Mouse (Mus musculus) myocyte (in vitro differentiated cells): ENCODE measurements around the gene Zfp462. TPM values are rescaled to one million over a fixed set of nuclear protein-coding genes. Genes with fewer than 3 reads are reported as not detected.

Source experiments
- H3K27me3 ChIP-seq: one replicate; pipeline ENCODE4 v1.6.1; 2011; ENCODE audit not compliant: control insufficient read depth, insufficient read depth, insufficient read length
- H3K36me3 ChIP-seq: one replicate; pipeline ENCODE4 v1.6.1; 2011; ENCODE audit not compliant: control insufficient read depth, insufficient read depth
- H3K4me2 ChIP-seq: one replicate; pipeline ENCODE4 v1.6.1; 2011; ENCODE audit warnings: low read depth, control low read depth
- H3K4me3 ChIP-seq: one replicate; pipeline ENCODE4 v1.5.1; 2011; ENCODE audit warnings: mild to moderate bottlenecking, control low read depth, moderate library complexity
- H3K79me2 ChIP-seq: one replicate; pipeline ENCODE4 v1.6.1; 2011; ENCODE audit not compliant: control insufficient read depth, insufficient read depth
- H3ac ChIP-seq: one replicate; pipeline ENCODE4 v1.6.1; 2011; ENCODE audit not compliant: control insufficient read depth, insufficient read length
- CEBPB ChIP-seq: IDR thresholded peaks from 2 replicates; pipeline ENCODE4 v1.6.1; 2011; ENCODE audit warnings: mild to moderate bottlenecking, moderate library complexity; ENCODE audit not compliant: poor library complexity, insufficient read depth, severe bottlenecking
- E2F4 ChIP-seq: IDR thresholded peaks from one replicate; pipeline ENCODE4 v1.6.1; 2011; ENCODE audit warnings: mild to moderate bottlenecking, control low read depth, moderate library complexity; ENCODE audit not compliant: insufficient read depth
- MAX ChIP-seq: IDR thresholded peaks from one replicate; pipeline ENCODE4 v1.6.1; 2011; ENCODE audit warnings: low read depth, mild to moderate bottlenecking, control low read depth
- MYOD1 ChIP-seq, 3 experiments: IDR thresholded peaks; one replicate each; pipeline ENCODE4 v1.6.1; 2011; ENCODE audit warnings: control low read depth in 2 of 3, low read depth in 2 of 3, mild to moderate bottlenecking in 2 of 3, moderate library complexity in 1 of 3; ENCODE audit not compliant: insufficient read length in 2 of 3, control insufficient read depth in 1 of 3
- MYOG ChIP-seq, 3 experiments: IDR thresholded peaks; one replicate each; pipeline ENCODE4 v1.6.1; 2011; ENCODE audit warnings: control low read depth in 2 of 3, low read depth in 2 of 3, mild to moderate bottlenecking in 2 of 3; ENCODE audit not compliant: insufficient read length in 2 of 3, control insufficient read depth in 1 of 3, insufficient read depth in 1 of 3
- POLR2A ChIP-seq: IDR thresholded peaks from one replicate; pipeline ENCODE4 v1.6.1; 2011; ENCODE audit warnings: low read depth, mild to moderate bottlenecking, control low read depth, moderate library complexity; ENCODE audit not compliant: insufficient read length
- POLR2AphosphoS2 ChIP-seq: IDR thresholded peaks from one replicate; pipeline ENCODE4 v1.6.1; 2011; ENCODE audit warnings: low read depth, control low read depth; ENCODE audit not compliant: insufficient read length
- REST ChIP-seq: IDR thresholded peaks from one replicate; pipeline ENCODE4 v1.6.1; 2011; ENCODE audit warnings: mild to moderate bottlenecking, control low read depth, moderate library complexity; ENCODE audit not compliant: insufficient read depth, insufficient read length
- SRF ChIP-seq: IDR thresholded peaks from one replicate; pipeline ENCODE4 v1.6.1; 2011; ENCODE audit warnings: low read depth; ENCODE audit not compliant: control insufficient read depth, insufficient read length
- TCF12 ChIP-seq: IDR thresholded peaks from one replicate; pipeline ENCODE4 v1.6.1; 2011; ENCODE audit warnings: mild to moderate bottlenecking, control low read depth; ENCODE audit not compliant: poor library complexity, insufficient read depth, severe bottlenecking
- TCF3 ChIP-seq: IDR thresholded peaks from one replicate; pipeline ENCODE4 v1.6.1; 2011; ENCODE audit warnings: low read depth, control low read depth; ENCODE audit not compliant: insufficient read length
- USF1 ChIP-seq: IDR thresholded peaks from one replicate; pipeline ENCODE4 v1.6.1; 2011; ENCODE audit warnings: low read depth, mild to moderate bottlenecking, control low read depth, moderate library complexity
- polyA plus RNA-seq: library from polyadenylated mRNA; unstranded; fragments of >200 nt; fragmentation: generic; extraction: Trizol; gene quantifications from one replicate; pipeline ENCODE4 v1.2.1, GENCODE M21; 2012; ENCODE audit warnings: missing spikeins

Zfp462 gene
- polyA plus RNA-seq, 1 experiment = 3.1 TPM

DNA sequence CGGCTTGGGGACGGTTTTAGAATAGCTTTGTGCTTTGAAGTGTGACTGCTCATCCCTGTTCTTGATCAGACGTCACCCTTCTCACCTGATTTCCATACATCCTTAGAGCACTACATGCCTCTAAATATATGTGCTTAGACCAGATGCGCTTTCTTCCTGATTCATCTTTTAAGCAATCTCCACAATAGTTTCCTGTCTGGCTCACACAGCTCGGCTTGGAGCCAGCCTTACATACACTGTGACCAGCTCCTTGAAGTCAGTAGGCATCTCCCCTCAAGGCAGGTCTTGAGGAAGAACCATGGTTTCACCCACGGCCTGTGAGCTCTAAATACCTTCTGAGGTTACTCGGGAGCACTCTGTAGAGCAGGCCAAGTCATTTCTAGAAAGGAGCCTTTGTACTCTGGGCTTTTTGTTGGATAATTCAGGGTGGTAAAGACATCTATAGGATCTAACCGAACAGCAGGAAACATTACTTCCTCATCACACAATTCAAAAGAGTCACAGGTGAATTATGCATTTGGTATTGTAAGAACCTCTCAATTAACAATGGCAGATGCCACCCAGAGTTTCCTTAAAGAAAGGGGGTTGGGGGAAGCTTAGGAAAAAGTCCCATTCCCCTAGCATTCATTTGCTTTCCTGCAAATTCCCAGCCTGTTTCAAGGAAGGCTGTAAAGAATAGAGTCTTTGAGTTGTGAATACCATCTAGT, 95.6 kb downstream of the Zfp462 start:
- no peaks in the 10 kb centered on the region for H3K27me3 ChIP-seq
- no peak overlapping the region for H3K4me2 ChIP-seq
- H3K36me3 ChIP-seq = no peaks in the 10 kb centered on the region
- H3K4me3 ChIP-seq = no peak overlapping the region
- TF ChIP-seq MYOD1 (IDR thresholded peaks at IDR 0.05; ENCODE audit: control insufficient read depth in 1 of 3, insufficient read length in 2 of 3, low read depth in 2 of 3) (no peak), USF1 (no peak), SRF (no peak), E2F4 (no peak)
- no peaks in the 10 kb centered on the region for H3K79me2 ChIP-seq
- no peak overlapping the region for H3ac ChIP-seq

- H3K4me3 ChIP-seq = no peak overlapping the region
- TF ChIP-seq MYOG (IDR thresholded peaks at IDR 0.05; ENCODE audit: control insufficient read depth in 1 of 3, insufficient read depth in 1 of 3, insufficient read length in 2 of 3, low read depth in 2 of 3) (no peak), TCF3 (no peak), MYOD1 (IDR thresholded peaks at IDR 0.05; ENCODE audit: control insufficient read depth in 1 of 3, insufficient read length in 2 of 3, low read depth in 2 of 3) (no peak), E2F4 (no peak), POLR2AphosphoS2 (no peak), TCF12 (no peak), MAX (no peak), REST (no peak), CEBPB (no peak), SRF (no peak), POLR2A (no peak)
- no peak overlapping the region for H3K4me2 ChIP-seq
- H3ac ChIP-seq = no peak overlapping the region
- H3K36me3 ChIP-seq = no peaks in the 10 kb centered on the region
- no peaks in the 10 kb centered on the region for H3K79me2 ChIP-seq
- no peaks in the 10 kb centered on the region for H3K27me3 ChIP-seq
Measured at GRCm38 (mm10) chr4:55041106-55041730, 96.4 kb downstream of the Zfp462 start.

DNA sequence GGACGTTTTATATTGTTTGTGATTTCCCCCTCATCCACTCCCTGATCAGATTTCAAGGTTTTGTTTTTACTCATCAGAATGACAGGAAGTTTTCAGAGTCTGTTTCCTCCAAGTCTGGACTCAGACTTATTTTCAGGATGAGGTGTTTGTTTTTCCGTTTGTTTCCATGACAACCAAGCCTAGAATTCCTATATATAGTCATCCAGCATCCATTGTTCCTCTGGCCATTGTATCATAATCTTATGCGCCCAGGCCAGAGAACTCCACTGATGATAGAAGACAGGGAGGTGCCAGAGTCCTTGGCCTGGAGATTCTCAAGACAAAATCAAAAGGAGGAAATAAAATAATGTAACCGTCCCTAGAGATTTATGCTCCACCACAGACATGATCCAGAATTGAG, 97.7 kb downstream of the Zfp462 start:
- Histone ChIP-seq H3ac (no peak overlapping the region), H3K4me2 (no peak overlapping the region), H3K79me2 (no peaks in the 10 kb centered on the region), H3K4me3 (no peak overlapping the region), H3K27me3 (no peaks in the 10 kb centered on the region), H3K36me3 (no peaks in the 10 kb centered on the region)
- TF ChIP-seq TCF3 (no peak), REST (no peak), MYOD1 (IDR thresholded peaks at IDR 0.05; ENCODE audit: control insufficient read depth in 1 of 3, insufficient read length in 2 of 3, low read depth in 2 of 3) (no peak), MAX (no peak), E2F4 (no peak)

DNA sequence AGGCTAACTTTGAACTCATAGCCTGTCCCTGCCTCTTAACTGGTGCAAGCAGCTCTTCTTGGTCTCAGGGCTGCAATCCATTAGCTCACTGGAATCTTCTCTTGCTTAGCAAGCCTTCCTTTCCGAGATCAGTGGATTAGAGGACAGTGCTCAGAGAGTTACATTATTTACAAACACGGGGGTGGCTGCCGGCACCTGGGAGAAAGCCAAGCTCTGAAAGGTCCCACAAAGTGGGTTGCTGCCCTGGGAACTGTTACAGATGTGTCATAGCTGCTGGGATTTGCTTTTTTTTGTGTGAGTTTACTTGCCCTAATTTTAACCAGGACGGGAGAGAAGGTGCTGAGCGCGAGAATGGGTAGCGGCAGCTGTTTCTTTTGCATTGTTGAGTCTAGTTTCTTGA, 102.4 kb downstream of the Zfp462 start:
- Histone ChIP-seq H3K36me3 (no peaks in the 10 kb centered on the region), H3K4me3 (no peak overlapping the region), H3K4me2 (no peak overlapping the region), H3K27me3 (no peaks in the 10 kb centered on the region), H3K79me2 (no peaks in the 10 kb centered on the region), H3ac (no peak overlapping the region)
- no peak for TF ChIP-seq MYOD1 (IDR thresholded peaks at IDR 0.05; ENCODE audit: control insufficient read depth in 1 of 3, insufficient read length in 2 of 3, low read depth in 2 of 3)
- TF ChIP-seq USF1 = no peak
- no peak for TF ChIP-seq POLR2A
- no peak for TF ChIP-seq MYOG (IDR thresholded peaks at IDR 0.05; ENCODE audit: control insufficient read depth in 1 of 3, insufficient read depth in 1 of 3, insufficient read length in 2 of 3, low read depth in 2 of 3)
- no peak for TF ChIP-seq REST
- no peak for TF ChIP-seq CEBPB
- TF ChIP-seq TCF3 = no peak
- TF ChIP-seq SRF = no peak
- no peak for TF ChIP-seq E2F4
- TF ChIP-seq POLR2AphosphoS2 = no peak
- TF ChIP-seq MAX = no peak
- TF ChIP-seq TCF12 = no peak

DNA sequence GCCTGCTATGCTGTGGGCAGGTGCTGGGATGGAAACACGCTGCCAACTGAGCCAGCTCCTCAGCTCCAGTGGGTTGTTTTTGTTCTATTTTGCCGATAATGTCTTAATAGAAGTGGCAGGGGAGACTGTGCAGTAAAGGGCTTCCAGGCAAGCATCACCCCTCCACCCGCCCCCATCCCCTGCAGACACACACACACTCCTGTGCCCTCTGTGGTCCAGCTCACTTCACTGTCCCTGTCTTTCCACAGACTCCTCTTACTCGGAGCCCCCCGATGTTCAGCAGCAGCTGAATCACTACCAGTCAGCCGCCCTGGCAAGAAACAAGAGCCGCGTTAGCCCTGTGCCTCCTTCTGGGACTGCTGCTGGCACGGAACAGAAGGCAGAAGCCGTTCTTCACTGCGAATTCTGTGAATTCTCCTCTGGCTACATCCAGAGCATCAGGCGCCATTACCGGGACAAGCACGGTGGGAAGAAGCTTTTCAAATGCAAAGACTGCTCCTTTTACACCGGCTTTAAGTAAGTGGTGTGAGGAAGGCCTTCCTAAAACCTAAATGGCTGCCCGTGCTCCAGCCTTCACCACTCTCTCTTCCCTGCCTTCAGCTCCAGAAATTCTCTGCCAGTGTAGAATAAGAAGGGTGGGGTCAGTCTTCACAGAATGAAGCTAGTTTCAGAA, 105.2 kb downstream of the Zfp462 start:
- Histone ChIP-seq H3K4me3 (no peak overlapping the region), H3K4me2 (no peak overlapping the region), H3K79me2 (no peaks in the 10 kb centered on the region), H3K27me3 (no peaks in the 10 kb centered on the region), H3ac (no peak overlapping the region), H3K36me3 (no peaks in the 10 kb centered on the region)
- no peak for TF ChIP-seq TCF3
